Mouse (Mus musculus) heart, embryonic 13.5 days (tissue): ENCODE measurements around the gene Laptm4a. TPM values are rescaled to one million over a fixed set of nuclear protein-coding genes. Genes with fewer than 3 reads are reported as not detected.

Experiments
- ATAC-seq: fragments of 200-750 bp; cut with Nextera tagmentation; 2 replicates; pipeline ENCODE4 v1.8.0; 2017; ENCODE audit warnings: moderate TSS enrichment; ENCODE audit not compliant: insufficient number of reproducible peaks, low FRiP score, low TSS enrichment; ENCODE audit errors: extremely low read depth
- H3K27ac ChIP-seq: fragments of 300-500 bp; sonication (generic); replicated peaks from 2 replicates; pipeline ENCODE4 v1.5.1; 2015; ENCODE audit warnings: moderate library complexity, mild to moderate bottlenecking, inconsistent platforms
- H3K27me3 ChIP-seq: fragments of 300-500 bp; sonication (generic); replicated peaks from 2 replicates; pipeline ENCODE4 v1.6.1; 2015; ENCODE audit warnings: mild to moderate bottlenecking, inconsistent platforms
- H3K36me3 ChIP-seq: fragments of 300-500 bp; sonication (generic); 2 replicates; pipeline ENCODE4 v1.6.1; 2015; ENCODE audit warnings: mild to moderate bottlenecking, inconsistent platforms
- H3K4me1 ChIP-seq: fragments of 300-500 bp; sonication (generic); 2 replicates; pipeline ENCODE4 v1.6.1; 2015; ENCODE audit warnings: inconsistent platforms
- H3K4me2 ChIP-seq: fragments of 300-500 bp; sonication (generic); 2 replicates; pipeline ENCODE4 v1.6.1; 2015; ENCODE audit warnings: inconsistent platforms, mild to moderate bottlenecking, moderate library complexity
- H3K4me3 ChIP-seq: fragments of 300-500 bp; sonication (generic); 2 replicates; pipeline ENCODE4 v1.5.1; 2015; ENCODE audit warnings: moderate library complexity, mild to moderate bottlenecking, inconsistent platforms
- H3K9ac ChIP-seq: fragments of 300-500 bp; sonication (generic); 2 replicates; pipeline ENCODE4 v1.6.1; 2015; ENCODE audit warnings: inconsistent platforms, mild to moderate bottlenecking, moderate library complexity
- H3K9me3 ChIP-seq: fragments of 300-500 bp; sonication (generic); 2 replicates; pipeline ENCODE4 v1.6.1; 2016; ENCODE audit warnings: inconsistent platforms
- WGBS: fragments of 180-500 bp; shearing (Covaris S2); methylation state at CpG from one replicate; pipeline ENCODE4 v1.1.7; 2015; ENCODE audit warnings: mixed read lengths; 5-methylcytosine and 5-hydroxymethylcytosine counted together
- polyA plus RNA-seq: library from polyadenylated mRNA; unstranded; fragments of >200 nt; fragmentation: Nextera tagmentation; extraction: Ambion mirVana; gene quantifications from 2 replicates; pipeline ENCODE4 v1.2.1, GENCODE M21; 2015

The Laptm4a gene
- polyA plus RNA-seq = 245 and 277 TPM in 2 replicates

DNA sequence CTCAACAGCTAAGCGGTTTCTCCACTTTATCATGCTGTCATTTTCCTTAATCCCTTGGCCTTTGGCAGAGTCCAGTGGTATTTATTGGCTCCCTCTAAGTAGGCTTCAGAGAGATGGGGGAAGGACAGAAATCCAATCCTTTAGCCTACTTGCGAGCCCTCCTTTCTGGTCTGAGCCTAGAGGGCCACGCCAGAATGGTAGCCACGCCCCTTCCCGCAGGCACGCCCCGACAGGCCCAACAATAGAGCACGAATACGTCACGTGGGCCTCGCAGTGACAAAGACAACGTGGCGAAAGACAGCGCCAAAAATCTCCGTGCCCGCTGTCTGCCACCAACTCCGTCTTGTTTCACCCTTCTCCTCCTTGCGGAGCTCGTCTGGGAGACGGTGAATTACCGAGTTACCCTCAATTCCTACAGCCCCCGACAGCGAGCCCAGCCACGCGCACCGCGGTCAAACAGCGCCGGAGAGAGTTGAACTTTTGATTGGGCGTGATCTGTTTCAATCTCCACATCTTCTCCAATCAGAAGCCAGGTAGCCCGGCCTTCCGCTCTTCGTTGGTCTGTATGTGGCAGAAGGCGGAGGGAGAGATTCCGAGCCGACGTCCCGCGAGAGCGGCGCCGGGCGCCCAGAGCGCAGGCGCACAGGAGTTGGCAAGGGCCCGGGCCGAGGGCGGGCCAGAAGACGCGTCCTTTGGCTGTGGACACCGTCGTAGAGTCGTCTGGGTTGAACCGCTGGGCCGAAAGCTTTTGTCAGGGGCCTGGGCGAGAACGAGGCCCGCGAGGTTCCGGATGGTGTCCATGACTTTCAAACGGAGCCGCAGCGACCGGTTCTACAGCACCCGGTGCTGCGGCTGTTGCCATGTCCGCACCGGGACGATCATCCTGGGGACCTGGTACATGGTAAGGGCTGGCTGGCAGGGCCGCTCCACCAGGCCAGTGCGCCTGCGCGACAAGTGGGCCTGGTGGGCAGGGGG, at the start of gene Laptm4a:
TSS of gene Laptm4a (plus strand) at position 271 of the 975 bp plus-strand sequence.
- Histone ChIP-seq H3K4me3 (peak within 1 kb of the TSS; percentile 87), H3K4me2 (peak within 1 kb of the TSS; percentile 85), H3K36me3 (peaks cover 17% of the 10 kb centered on the region), H3K9ac (peak within 1 kb of the TSS; percentile 90), H3K9me3 (no peaks in the 10 kb centered on the region), H3K4me1 (peaks cover 47% of the 10 kb centered on the region), H3K27me3 (no peaks in the 10 kb centered on the region), H3K27ac (peak within 1 kb of the TSS; percentile 99)
- under 1% methylated on average over 73 of the region's 73 CpGs for WGBS
- peak; percentile 98 for ATAC-seq

DNA sequence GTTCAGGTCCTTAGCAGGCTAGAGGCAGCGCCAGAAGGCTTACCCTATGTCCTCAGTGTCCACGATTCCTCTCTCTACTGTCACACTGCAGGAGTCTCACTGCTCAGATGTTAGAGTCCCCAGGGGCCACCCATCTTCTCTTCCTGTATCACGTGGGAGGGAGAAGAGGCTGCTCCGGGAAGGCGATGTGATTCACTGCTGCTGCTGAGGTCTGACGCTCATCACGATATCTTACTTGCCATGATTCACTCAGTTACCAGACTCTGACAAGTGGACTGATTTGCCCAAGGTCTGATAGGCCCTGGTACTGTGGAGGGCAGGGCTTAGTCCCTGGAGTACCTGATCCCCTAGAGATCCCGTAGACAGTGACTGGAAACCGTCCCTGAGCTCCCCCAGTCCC, 45.9 kb upstream of the Laptm4a start:
- no peak overlapping the region for H3K4me2 ChIP-seq
- H3K9ac ChIP-seq = no peak overlapping the region
- H3K4me3 ChIP-seq = no peak overlapping the region
- ATAC-seq = no peak
- peaks cover 5% of the 10 kb centered on the region for H3K4me1 ChIP-seq
- no peaks in the 10 kb centered on the region for H3K36me3 ChIP-seq
- WGBS = 68% methylated on average over 9 of the region's 9 CpGs
- no peaks in the 10 kb centered on the region; the same call in 1 of the 2 replicates for H3K27me3 ChIP-seq
- H3K27ac ChIP-seq = no peak overlapping the region
- H3K9me3 ChIP-seq = no peaks in the 10 kb centered on the region

DNA sequence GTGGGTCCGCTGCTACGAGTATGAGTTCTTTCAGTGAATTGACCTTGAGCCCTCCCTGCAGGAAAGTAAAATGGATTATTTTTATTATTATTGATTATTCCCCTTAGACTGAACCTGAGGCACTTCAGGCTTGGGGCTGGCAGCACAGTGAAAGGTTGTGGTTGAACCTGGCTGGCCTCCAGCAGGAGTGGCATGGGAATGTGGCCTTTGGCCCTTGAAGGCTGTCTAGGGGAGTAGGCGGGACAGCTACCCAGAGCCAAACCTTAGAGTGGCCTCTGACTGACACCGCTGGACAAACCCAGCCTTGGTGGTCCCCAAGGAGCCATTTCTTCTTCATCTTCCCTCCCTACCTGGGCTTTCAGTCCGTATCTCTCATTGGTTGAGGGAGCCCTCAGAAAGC, 44.6 kb upstream of the Laptm4a start:
- no peak overlapping the region for H3K4me3 ChIP-seq
- no peak overlapping the region for H3K9ac ChIP-seq
- ATAC-seq = no peak
- no peaks in the 10 kb centered on the region for H3K36me3 ChIP-seq
- 73% methylated on average over 5 of the region's 5 CpGs for WGBS
- peak overlapping the region; percentile 59; the same call in 1 of the 2 replicates for H3K27ac ChIP-seq
- H3K4me1 ChIP-seq = peaks cover 5% of the 10 kb centered on the region
- no peaks in the 10 kb centered on the region; the same call in 1 of the 2 replicates for H3K27me3 ChIP-seq
- H3K4me2 ChIP-seq = no peak overlapping the region
- H3K9me3 ChIP-seq = no peaks in the 10 kb centered on the region

DNA sequence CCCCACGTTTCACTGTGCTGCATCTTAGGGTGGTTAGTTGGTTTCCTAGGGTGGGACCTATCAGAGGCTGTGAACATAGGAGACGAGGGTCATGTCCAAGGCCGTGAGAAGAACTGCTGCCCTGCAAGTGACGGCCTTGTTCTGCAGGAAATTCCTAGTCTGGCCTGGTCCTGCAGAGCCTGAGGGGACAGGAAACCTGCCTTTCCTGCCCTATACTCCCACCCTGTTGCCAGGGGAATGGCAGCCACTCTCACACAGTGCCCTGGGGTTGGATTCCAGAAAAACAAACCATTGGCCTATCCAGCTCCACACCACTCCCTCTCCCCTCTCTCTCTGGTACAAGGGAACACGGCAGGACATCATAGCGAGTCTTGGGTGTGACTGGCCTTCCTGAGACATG, 44.1 kb upstream of the Laptm4a start:
- Histone ChIP-seq H3K27me3 (no peaks in the 10 kb centered on the region; the same call in 1 of the 2 replicates), H3K4me1 (peaks cover 5% of the 10 kb centered on the region), H3K4me2 (no peak overlapping the region), H3K4me3 (no peak overlapping the region), H3K36me3 (no peaks in the 10 kb centered on the region), H3K27ac (peak overlapping the region; percentile 59; the same call in 1 of the 2 replicates), H3K9me3 (no peaks in the 10 kb centered on the region), H3K9ac (no peak overlapping the region)
- 0 out of 2 replicates have a peak, but pooled peaks have one; percentile 18 for ATAC-seq
- WGBS = 70% methylated on average over 6 of the region's 6 CpGs

- Histone ChIP-seq H3K27ac (no peak overlapping the region), H3K4me3 (no peak overlapping the region), H3K9me3 (no peaks in the 10 kb centered on the region), H3K36me3 (no peaks in the 10 kb centered on the region), H3K4me2 (no peak overlapping the region), H3K4me1 (peaks cover 5% of the 10 kb centered on the region), H3K9ac (no peak overlapping the region), H3K27me3 (no peaks in the 10 kb centered on the region; the same call in 1 of the 2 replicates)
- WGBS = 89% methylated on average over 2 of the region's 2 CpGs
- ATAC-seq = no peak
Measured at GRCm38 (mm10) chr12:8878752-8879151, 42.7 kb upstream of the Laptm4a start.

DNA sequence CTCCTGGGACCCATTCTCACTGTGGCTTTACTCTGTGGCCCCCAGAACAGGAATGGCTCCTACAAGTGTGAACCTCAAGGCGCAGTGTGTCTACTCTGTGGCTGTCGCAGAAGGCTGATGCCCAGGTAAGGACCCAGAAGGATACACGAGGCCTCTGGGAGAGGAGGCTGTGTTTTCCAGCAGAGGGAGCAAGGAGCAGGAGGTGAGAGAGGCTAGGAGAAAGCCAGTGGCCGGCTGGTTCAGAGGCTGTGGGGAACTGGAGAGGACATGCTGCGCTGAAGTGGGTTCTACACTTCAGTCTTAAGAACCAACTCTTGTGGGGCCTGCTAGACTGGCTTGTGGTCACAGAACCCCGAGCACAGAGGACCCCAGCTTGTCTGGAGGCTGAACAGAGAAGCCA, 42.1 kb upstream of the Laptm4a start:
- Histone ChIP-seq H3K36me3 (no peaks in the 10 kb centered on the region), H3K27me3 (no peaks in the 10 kb centered on the region; the same call in 1 of the 2 replicates), H3K4me1 (peaks cover 8% of the 10 kb centered on the region), H3K4me3 (no peak overlapping the region), H3K27ac (no peak overlapping the region), H3K9ac (no peak overlapping the region), H3K4me2 (no peak overlapping the region), H3K9me3 (no peaks in the 10 kb centered on the region)
- 53% methylated on average over 6 of the region's 6 CpGs for WGBS
- ATAC-seq = no peak

- Histone ChIP-seq H3K9me3 (no peaks in the 10 kb centered on the region), H3K9ac (no peak overlapping the region), H3K4me2 (no peak overlapping the region), H3K4me3 (no peak overlapping the region), H3K27ac (no peak overlapping the region), H3K36me3 (no peaks in the 10 kb centered on the region), H3K27me3 (no peaks in the 10 kb centered on the region; the same call in 1 of the 2 replicates), H3K4me1 (peaks cover 25% of the 10 kb centered on the region)
- 41% methylated on average over 4 of the region's 4 CpGs for WGBS
- no peak for ATAC-seq
Measured at GRCm38 (mm10) chr12:8881736-8882135, 39.7 kb upstream of the Laptm4a start.

GRCm38 (mm10) chr12:8882376-8882775, 39.1 kb upstream of the Laptm4a start:
- WGBS = 78% methylated on average over 8 of the region's 8 CpGs
- Histone ChIP-seq H3K9ac (no peak overlapping the region), H3K4me1 (peaks cover 20% of the 10 kb centered on the region), H3K36me3 (no peaks in the 10 kb centered on the region), H3K4me3 (no peak overlapping the region), H3K4me2 (no peak overlapping the region), H3K9me3 (no peaks in the 10 kb centered on the region), H3K27me3 (no peaks in the 10 kb centered on the region; the same call in 1 of the 2 replicates), H3K27ac (no peak overlapping the region)
- no peak for ATAC-seq

- Histone ChIP-seq H3K9ac (peak overlapping the region; percentile 25; the same call in 1 of the 2 replicates), H3K4me2 (peak overlapping the region; percentile 53), H3K4me3 (peak overlapping the region; percentile 8; the same call in 1 of the 2 replicates), H3K9me3 (no peaks in the 10 kb centered on the region), H3K36me3 (no peaks in the 10 kb centered on the region), H3K27ac (peak overlapping the region; percentile 63), H3K27me3 (no peaks in the 10 kb centered on the region; the same call in 1 of the 2 replicates), H3K4me1 (peaks cover 27% of the 10 kb centered on the region)
- ATAC-seq = no peak
- 23% methylated on average over 13 of the region's 13 CpGs for WGBS
Measured at GRCm38 (mm10) chr12:8884426-8885145, 36.9 kb upstream of the Laptm4a start.

GRCm38 (mm10) chr12:8885146-8885543, 36.3 kb upstream of the Laptm4a start:
- Histone ChIP-seq H3K27ac (peak overlapping the region; percentile 63), H3K36me3 (no peaks in the 10 kb centered on the region), H3K4me3 (peak overlapping the region; percentile 8; the same call in 1 of the 2 replicates), H3K4me2 (peak overlapping the region; percentile 53), H3K27me3 (no peaks in the 10 kb centered on the region; the same call in 1 of the 2 replicates), H3K9me3 (no peaks in the 10 kb centered on the region), H3K4me1 (peaks cover 27% of the 10 kb centered on the region), H3K9ac (peak overlapping the region; percentile 25; the same call in 1 of the 2 replicates)
- WGBS = 16% methylated on average over 4 of the region's 4 CpGs
- no peak for ATAC-seq

DNA sequence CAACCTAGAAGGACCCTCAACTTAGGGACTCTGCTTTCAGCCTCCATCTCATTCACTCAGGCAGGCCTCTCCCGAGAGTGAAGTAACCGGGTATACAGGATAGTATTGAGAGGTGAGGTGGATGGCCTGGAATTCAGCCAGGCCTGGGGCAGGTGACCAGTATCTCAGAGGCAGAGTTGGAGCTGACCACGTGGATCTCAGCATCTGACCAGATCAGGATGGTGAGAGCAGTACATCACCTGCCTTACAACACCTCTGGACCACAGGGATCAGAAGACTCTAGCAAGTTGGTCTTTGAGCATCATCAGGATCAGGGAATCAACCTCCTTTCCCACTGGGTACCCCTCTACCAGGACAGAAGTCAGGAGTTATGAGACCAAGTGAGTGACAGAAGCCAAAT, 35.5 kb upstream of the Laptm4a start:
- H3K27ac ChIP-seq = peak overlapping the region; percentile 63; the same call in 1 of the 2 replicates
- no peak overlapping the region for H3K4me3 ChIP-seq
- no peak overlapping the region for H3K4me2 ChIP-seq
- no peaks in the 10 kb centered on the region for H3K36me3 ChIP-seq
- H3K9me3 ChIP-seq = no peaks in the 10 kb centered on the region
- WGBS = 59% methylated on average over 3 of the region's 3 CpGs
- ATAC-seq = no peak
- peaks cover 27% of the 10 kb centered on the region for H3K4me1 ChIP-seq
- no peaks in the 10 kb centered on the region; the same call in 1 of the 2 replicates for H3K27me3 ChIP-seq
- 0 out of 2 replicates have a peak overlapping the region, but pooled peaks have one; percentile 25 for H3K9ac ChIP-seq
